Mouse (Mus musculus) C2C12 (cell line): ENCODE data around the gene Unc5b.

Experiments
- CEBPB ChIP-seq: IDR thresholded peaks from one replicate; pipeline ENCODE4 v1.6.1; 2011; ENCODE audit warnings: low read depth, mild to moderate bottlenecking, control low read depth, moderate library complexity
- CTCF ChIP-seq: IDR thresholded peaks from one replicate; pipeline ENCODE4 v1.5.1; 2011; ENCODE audit not compliant: control insufficient read depth, insufficient read depth, insufficient read length
- FOSL1 ChIP-seq: IDR thresholded peaks from one replicate; pipeline ENCODE4 v1.8.0; 2011; ENCODE audit warnings: mild to moderate bottlenecking, low read length; ENCODE audit not compliant: poor library complexity, insufficient read depth, severe bottlenecking
- MAX ChIP-seq: IDR thresholded peaks from one replicate; pipeline ENCODE4 v1.6.1; 2011; ENCODE audit warnings: mild to moderate bottlenecking, control low read depth
- MYOD1 ChIP-seq: IDR thresholded peaks from one replicate; pipeline ENCODE4 v1.6.1; 2011; ENCODE audit warnings: low read depth; ENCODE audit not compliant: control insufficient read depth, insufficient read length
- MYOG ChIP-seq: IDR thresholded peaks from one replicate; pipeline ENCODE4 v1.6.1; 2011; ENCODE audit not compliant: control insufficient read depth, insufficient read length; ENCODE audit errors: extremely low read depth
- USF1 ChIP-seq: IDR thresholded peaks from one replicate; pipeline ENCODE4 v1.6.1; 2011; ENCODE audit warnings: low read depth, mild to moderate bottlenecking, control low read depth, moderate library complexity

GRCm38 (mm10) chr10:60804865-60805264, 26.5 kb downstream of the Unc5b start:
- TF ChIP-seq CTCF (no peak), USF1 (no peak), MYOD1 (no peak), MYOG (no peak), MAX (no peak), FOSL1 (no peak), CEBPB (no peak)
